Mouse (Mus musculus) liver (tissue): Measurements from ENCODE around the gene Cdk4.

Experiments used
- DNase-seq: peaks from one replicate; pipeline ENCODE4 v3.0.0-alpha.2; 2020; ENCODE audit warnings: mixed read lengths

Gene Cdk4

DNA sequence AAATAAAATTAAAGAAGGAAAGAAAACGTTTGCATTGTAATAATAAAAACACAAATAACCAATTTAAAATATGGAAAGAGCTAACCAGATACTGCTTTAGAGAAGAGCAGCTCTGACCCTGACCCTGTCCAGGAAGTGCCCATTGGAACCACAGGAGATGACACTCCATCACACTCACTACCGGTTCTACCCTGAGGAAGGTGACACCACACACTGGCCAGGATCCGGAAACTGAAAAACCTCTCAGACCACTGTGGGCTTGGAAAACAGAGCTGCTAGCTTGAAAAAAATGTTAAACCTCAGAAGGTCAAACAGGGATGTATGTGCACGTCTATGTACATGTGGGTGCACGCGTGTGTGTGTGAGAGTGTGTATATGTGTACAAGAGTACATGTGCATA lies 37.8 kb downstream of the Cdk4 start:
- no peak for DNase-seq

DNA sequence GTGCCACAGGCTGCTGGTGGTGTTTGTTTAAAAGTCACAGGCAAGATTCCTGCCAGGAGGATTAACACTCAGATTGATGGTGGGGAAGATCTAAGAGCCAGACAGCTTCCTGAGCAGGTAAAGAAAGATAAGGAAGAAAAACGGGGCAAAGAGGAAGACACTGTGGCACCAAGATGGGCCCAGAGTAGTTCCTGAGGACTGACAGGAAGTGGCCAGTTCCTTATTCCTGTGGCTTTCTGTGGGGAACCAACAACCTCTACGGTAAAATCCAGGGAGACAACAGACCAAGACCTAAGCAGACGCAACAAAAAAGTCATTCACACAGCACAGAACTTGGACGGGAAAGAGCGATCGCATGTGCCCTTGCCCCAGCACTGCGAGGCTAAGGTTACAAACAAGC lies 40.3 kb downstream of the Cdk4 start:
- no peak for DNase-seq

GRCm38 (mm10) chr10:127107563-127108261 lies 44.4 kb downstream of the Cdk4 start:
- peak; percentile 39 for DNase-seq

- no peak for DNase-seq
Measured at GRCm38 (mm10) chr10:127108262-127108583, 44.9 kb downstream of the Cdk4 start.

DNA sequence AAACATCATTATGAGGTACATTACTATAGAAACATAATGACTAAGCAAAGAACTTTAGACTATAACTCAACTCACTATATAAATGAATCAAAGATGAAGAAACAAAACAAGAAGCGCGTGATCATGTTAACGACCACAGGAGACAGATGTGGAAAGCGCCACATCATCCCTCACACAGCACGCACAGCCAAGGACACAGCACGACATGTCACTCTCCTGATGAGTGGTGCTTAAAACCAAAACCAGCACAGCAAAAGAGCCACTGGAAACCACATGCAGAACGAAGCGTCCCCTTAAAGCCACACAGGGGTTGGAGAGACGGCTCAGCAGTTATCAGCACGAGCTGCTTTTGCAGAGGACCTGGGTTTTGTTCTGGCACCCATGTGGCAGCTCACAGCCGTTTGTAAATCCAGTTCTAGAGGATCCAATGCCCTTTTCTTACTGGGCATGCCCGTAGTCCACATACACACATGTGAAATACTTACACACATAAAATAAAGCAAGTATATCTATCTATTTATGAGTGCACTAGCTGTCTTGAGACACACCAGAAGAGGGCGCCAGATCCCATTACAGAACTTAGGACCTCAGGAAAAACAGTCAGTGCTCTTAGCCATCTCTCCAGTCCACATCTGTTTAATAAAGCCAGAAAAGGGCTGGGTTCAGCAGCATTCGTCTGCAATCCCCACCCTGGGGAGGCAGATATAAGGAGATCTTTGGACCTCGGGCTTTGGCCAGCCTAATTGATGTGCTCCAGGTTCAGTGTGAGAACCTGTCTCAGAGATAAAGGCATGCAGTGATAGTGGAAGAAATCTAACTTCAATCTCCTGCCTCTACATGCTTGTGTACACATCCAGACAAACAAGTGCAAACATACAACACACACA lies 47.9 kb downstream of the Cdk4 start:
- DNase-seq = no peak

DNA sequence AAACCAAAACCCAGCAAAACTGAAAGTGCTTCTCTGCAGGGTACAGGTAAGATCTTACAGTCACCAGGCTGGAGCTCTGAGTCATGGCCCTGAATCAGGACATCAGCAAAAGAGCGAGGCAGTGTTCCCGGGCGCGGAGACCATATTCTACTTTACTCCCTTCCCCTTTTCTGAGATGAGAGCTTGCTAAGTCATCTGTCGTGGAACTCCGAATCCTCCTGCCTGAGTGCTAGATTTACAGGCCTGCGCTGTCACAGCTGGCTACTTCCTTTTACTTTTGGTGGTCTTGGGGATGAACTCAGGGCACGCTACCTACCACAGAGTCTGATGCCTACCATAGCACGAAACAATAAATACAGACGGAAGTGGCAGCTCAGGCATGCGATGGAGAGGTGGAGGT lies 51.1 kb downstream of the Cdk4 start:
- no peak for DNase-seq

GRCm38 (mm10) chr10:127115068-127115467 lies 51.7 kb downstream of the Cdk4 start:
- no peak for DNase-seq
